Mouse (Mus musculus): ENCODE data around the gene Nell2. TPM values are rescaled to one million over a fixed set of nuclear protein-coding genes. Genes with fewer than 3 reads are reported as not detected.

Nell2 gene
- polyA plus RNA-seq, 1 experiment from 2014 or later, result 0.18 TPM

GRCm38 (mm10) chr15:95314121-95314807 lies 214.1 kb downstream of the Nell2 start:
- no peaks in the 10 kb centered on the region for H3K36me3 ChIP-seq (replicated peaks; ENCODE audit: insufficient read depth, low read length)
- no peak for ATAC-seq
- TF ChIP-seq EP300 (IDR thresholded peaks at IDR 0.05; ENCODE audit: low read depth) (no peak), CTCF (IDR thresholded peaks at IDR 0.05; ENCODE audit: low read depth) (no peak)
- H3K4me2 ChIP-seq (ENCODE audit: low read depth, low read length), result no peak overlapping the region
- DNase-seq, result no peak
- H3K4me3 ChIP-seq (ENCODE audit: low read depth, low read length), result no peak overlapping the region
- 70% methylated on average over 16 of the region's 16 CpGs for WGBS (ENCODE audit: insufficient replicate concordance)
- H3K4me1 ChIP-seq (ENCODE audit: insufficient read depth), result no peaks in the 10 kb centered on the region
- H3K9ac ChIP-seq (replicated peaks), result no peak overlapping the region
- H3K27ac ChIP-seq (ENCODE audit: low read depth), result no peak overlapping the region
- no peaks in the 10 kb centered on the region for H3K27me3 ChIP-seq (ENCODE audit: insufficient read depth, low read length)
- H3K9me3 ChIP-seq (ENCODE audit: low read length), result no peaks in the 10 kb centered on the region

GRCm38 (mm10) chr15:95313286-95313685 lies 215.1 kb downstream of the Nell2 start:
- no peaks in the 10 kb centered on the region for H3K9me3 ChIP-seq (ENCODE audit: low read length)
- H3K27ac ChIP-seq (ENCODE audit: low read depth), result no peak overlapping the region
- H3K36me3 ChIP-seq (replicated peaks; ENCODE audit: insufficient read depth, low read length), result no peaks in the 10 kb centered on the region
- no peak for DNase-seq
- H3K4me1 ChIP-seq (ENCODE audit: insufficient read depth), result no peaks in the 10 kb centered on the region
- no peaks in the 10 kb centered on the region for H3K27me3 ChIP-seq (ENCODE audit: insufficient read depth, low read length)
- TF ChIP-seq EP300 (IDR thresholded peaks at IDR 0.05; ENCODE audit: low read depth) (no peak), CTCF (IDR thresholded peaks at IDR 0.05; ENCODE audit: low read depth) (no peak)
- ATAC-seq, result no peak
- no peak overlapping the region for H3K4me3 ChIP-seq (ENCODE audit: low read depth, low read length)
- no peak overlapping the region for H3K9ac ChIP-seq (replicated peaks)
- 66% methylated on average over 5 of the region's 5 CpGs for WGBS (ENCODE audit: insufficient replicate concordance)
- no peak overlapping the region for H3K4me2 ChIP-seq (ENCODE audit: low read depth, low read length)

- H3K27ac ChIP-seq (ENCODE audit: low read depth), result no peak overlapping the region
- no peak for DNase-seq
- no peak overlapping the region for H3K4me3 ChIP-seq (ENCODE audit: low read depth, low read length)
- no peaks in the 10 kb centered on the region for H3K4me1 ChIP-seq (ENCODE audit: insufficient read depth)
- H3K9me3 ChIP-seq (ENCODE audit: low read length), result no peaks in the 10 kb centered on the region
- H3K36me3 ChIP-seq (replicated peaks; ENCODE audit: insufficient read depth, low read length), result no peaks in the 10 kb centered on the region
- 75% methylated on average over 8 of the region's 8 CpGs for WGBS (ENCODE audit: insufficient replicate concordance)
- no peak for TF ChIP-seq EP300 (IDR thresholded peaks at IDR 0.05; ENCODE audit: low read depth)
- no peak for TF ChIP-seq CTCF (IDR thresholded peaks at IDR 0.05; ENCODE audit: low read depth)
- H3K27me3 ChIP-seq (ENCODE audit: insufficient read depth, low read length), result no peaks in the 10 kb centered on the region
- H3K9ac ChIP-seq (replicated peaks), result no peak overlapping the region
- H3K4me2 ChIP-seq (ENCODE audit: low read depth, low read length), result no peak overlapping the region
- no peak for ATAC-seq
Measured at GRCm38 (mm10) chr15:95304102-95304501, 224.3 kb downstream of the Nell2 start.

GRCm38 (mm10) chr15:95296561-95296960 lies 231.8 kb downstream of the Nell2 start:
- H3K27me3 ChIP-seq (ENCODE audit: insufficient read depth, low read length), result no peaks in the 10 kb centered on the region
- H3K4me2 ChIP-seq (ENCODE audit: low read depth, low read length), result no peak overlapping the region
- WGBS (ENCODE audit: insufficient replicate concordance), result 81% methylated on average over 10 of the region's 10 CpGs
- no peaks in the 10 kb centered on the region for H3K4me1 ChIP-seq (ENCODE audit: insufficient read depth)
- ATAC-seq (no peak), DNase-seq (no peak)
- no peaks in the 10 kb centered on the region for H3K9me3 ChIP-seq (ENCODE audit: low read length)
- no peak overlapping the region for H3K9ac ChIP-seq (replicated peaks)
- TF ChIP-seq CTCF (IDR thresholded peaks at IDR 0.05; ENCODE audit: low read depth), result no peak
- TF ChIP-seq EP300 (IDR thresholded peaks at IDR 0.05; ENCODE audit: low read depth), result no peak
- no peak overlapping the region for H3K27ac ChIP-seq (ENCODE audit: low read depth)
- H3K36me3 ChIP-seq (replicated peaks; ENCODE audit: insufficient read depth, low read length), result no peaks in the 10 kb centered on the region
- no peak overlapping the region for H3K4me3 ChIP-seq (ENCODE audit: low read depth, low read length)

- Histone ChIP-seq H3K4me1 (ENCODE audit: insufficient read depth) (no peaks in the 10 kb centered on the region), H3K27ac (ENCODE audit: low read depth) (no peak overlapping the region), H3K4me2 (ENCODE audit: low read depth, low read length) (no peak overlapping the region), H3K9ac (replicated peaks) (no peak overlapping the region), H3K36me3 (replicated peaks; ENCODE audit: insufficient read depth, low read length) (no peaks in the 10 kb centered on the region), H3K4me3 (ENCODE audit: low read depth, low read length) (no peak overlapping the region), H3K27me3 (ENCODE audit: insufficient read depth, low read length) (no peaks in the 10 kb centered on the region), H3K9me3 (ENCODE audit: low read length) (no peaks in the 10 kb centered on the region)
- no peak for TF ChIP-seq CTCF (IDR thresholded peaks at IDR 0.05; ENCODE audit: low read depth)
- no peak for TF ChIP-seq EP300 (IDR thresholded peaks at IDR 0.05; ENCODE audit: low read depth)
- no peak for DNase-seq
- no peak for ATAC-seq
- WGBS (ENCODE audit: insufficient replicate concordance), result 62% methylated on average over 10 of the region's 10 CpGs
Measured at GRCm38 (mm10) chr15:95289047-95289446, 239.3 kb downstream of the Nell2 start.

- H3K27me3 ChIP-seq (ENCODE audit: insufficient read depth, low read length), result no peaks in the 10 kb centered on the region
- 76% methylated on average over 6 of the region's 6 CpGs for WGBS (ENCODE audit: insufficient replicate concordance)
- no peak overlapping the region for H3K4me3 ChIP-seq (ENCODE audit: low read depth, low read length)
- no peak overlapping the region for H3K9ac ChIP-seq (replicated peaks)
- TF ChIP-seq EP300 (IDR thresholded peaks at IDR 0.05; ENCODE audit: low read depth), result no peak
- TF ChIP-seq CTCF (IDR thresholded peaks at IDR 0.05; ENCODE audit: low read depth), result no peak
- no peak overlapping the region for H3K4me2 ChIP-seq (ENCODE audit: low read depth, low read length)
- H3K36me3 ChIP-seq (replicated peaks; ENCODE audit: insufficient read depth, low read length), result no peaks in the 10 kb centered on the region
- no peak for DNase-seq
- no peak for ATAC-seq
- H3K4me1 ChIP-seq (ENCODE audit: insufficient read depth), result no peaks in the 10 kb centered on the region
- no peaks in the 10 kb centered on the region for H3K9me3 ChIP-seq (ENCODE audit: low read length)
- H3K27ac ChIP-seq (ENCODE audit: low read depth), result no peak overlapping the region
Measured at GRCm38 (mm10) chr15:95285199-95285598, 243.2 kb downstream of the Nell2 start.

Measured in liver, postnatal 0 days (tissue).